Mouse (Mus musculus) MEL (cell line): ENCODE measurements around the gene Olfr591. TPM values are rescaled to one million over a fixed set of nuclear protein-coding genes. Genes with fewer than 3 reads are reported as not detected.
A peak's percentile ranks its signal among the peaks of the same experiment; 100 is the strongest.

Experiments
- DNase-seq: peaks from one replicate; pipeline ENCODE4 v3.0.0; 2011; ENCODE audit warnings: low read depth, low spot score
- H3K27ac ChIP-seq: 2 replicates; pipeline ENCODE4 v1.5.1; 2012; ENCODE audit warnings: low read depth, mild to moderate bottlenecking, control low read depth, low read length, moderate library complexity; ENCODE audit not compliant: control insufficient read depth
- H3K27me3 ChIP-seq, 2 experiments: fragments of 150-350 bp in 1 of 2; sonication (generic) in 1 of 2; 2 replicates each; pipeline ENCODE4 v1.6.1; 2012; ENCODE audit warnings: low read length in 2 of 2, mild to moderate bottlenecking in 2 of 2, improper control_type of control experiment in 1 of 2, moderate library complexity in 1 of 2; ENCODE audit not compliant: insufficient read depth in 2 of 2, control insufficient read depth in 1 of 2
- H3K36me3 ChIP-seq, 2 experiments: 2 replicates each; pipeline ENCODE4 v1.6.1; 2012 to 2014; ENCODE audit warnings: low read length in 2 of 2, improper control_type of control experiment in 1 of 2, inconsistent platforms in 1 of 2, mild to moderate bottlenecking in 1 of 2; ENCODE audit not compliant: insufficient read depth in 2 of 2, control insufficient read depth in 1 of 2
- H3K4me1 ChIP-seq, 2 experiments: fragments of 150-350 bp in 1 of 2; sonication (generic) in 1 of 2; 2 replicates each; pipeline ENCODE4 v1.6.1; 2012; ENCODE audit warnings: low read length in 2 of 2, improper control_type of control experiment in 1 of 2, mild to moderate bottlenecking in 1 of 2; ENCODE audit not compliant: insufficient read depth in 2 of 2, control insufficient read depth in 1 of 2
- H3K4me3 ChIP-seq, 2 experiments: fragments of 150-350 bp in 1 of 2; sonication (generic) in 1 of 2; 2 replicates each; pipeline ENCODE4 v1.5.1; 2012; ENCODE audit warnings: low read depth in 2 of 2, low read length in 2 of 2, mild to moderate bottlenecking in 2 of 2, moderate library complexity in 2 of 2, control low read depth in 1 of 2, improper control_type of control experiment in 1 of 2; ENCODE audit not compliant: control insufficient read depth in 1 of 2, insufficient read depth in 1 of 2
- H3K79me2 ChIP-seq: 2 replicates; pipeline ENCODE4 v1.6.1; 2012; ENCODE audit warnings: mild to moderate bottlenecking, low read length, moderate library complexity; ENCODE audit not compliant: control insufficient read depth, poor library complexity, insufficient read depth
- H3K9ac ChIP-seq: 2 replicates; pipeline ENCODE4 v1.6.1; 2012; ENCODE audit warnings: low read depth, mild to moderate bottlenecking, control low read depth, low read length, moderate library complexity; ENCODE audit not compliant: control insufficient read depth, poor library complexity, severe bottlenecking
- H3K9me3 ChIP-seq: fragments of 150-350 bp; sonication (generic); replicated peaks from 2 replicates; pipeline ENCODE4 v1.6.1; 2012; ENCODE audit warnings: mild to moderate bottlenecking, low read length, improper control_type of control experiment, moderate library complexity; ENCODE audit not compliant: insufficient read depth
- CTCF ChIP-seq, 3 experiments: IDR thresholded peaks in 2 of 3; conservative IDR thresholded peaks in 1 of 3; 2 replicates each; pipeline ENCODE4 v1.5.1; 2011 to 2012; ENCODE audit warnings: low read length in 3 of 3, low read depth in 2 of 3, mild to moderate bottlenecking in 2 of 3, improper control_type of control experiment in 1 of 3, inconsistent platforms in 1 of 3, mixed read lengths in 1 of 3, moderate library complexity in 1 of 3; ENCODE audit not compliant: control insufficient read depth in 1 of 3, insufficient read depth in 1 of 3, poor library complexity in 1 of 3, severe bottlenecking in 1 of 3
- KAT2A ChIP-seq: conservative IDR thresholded peaks from 2 replicates; pipeline ENCODE4 v1.6.1; 2012; ENCODE audit warnings: low read depth, low read length, improper control_type of control experiment, inconsistent platforms
- polyA plus RNA-seq, 2 experiments: library from polyadenylated mRNA; stranded (reverse) in 1 of 2; unstranded in 1 of 2; fragments of >175 nt in 1 of 2; fragments of >200 nt in 1 of 2; gene quantifications; 2 replicates each; pipeline versions ENCODE4 v1.2.1 to v1.2.4; 2012; ENCODE audit warnings: low replicate concordance in 2 of 2, low read depth in 1 of 2; ENCODE audit not compliant: insufficient read length in 2 of 2, insufficient read depth in 1 of 2, missing spikeins in 1 of 2
- total RNA-seq: library from RNA; depleted of rRNA; stranded (reverse); fragments of 300-350 nt; gene quantifications from 2 replicates; pipeline ENCODE4 v1.2.3, GENCODE M21; 2012; rRNA removed

Olfr591 gene
- total and polyA plus RNA-seq, 3 experiments: not detected

DNA sequence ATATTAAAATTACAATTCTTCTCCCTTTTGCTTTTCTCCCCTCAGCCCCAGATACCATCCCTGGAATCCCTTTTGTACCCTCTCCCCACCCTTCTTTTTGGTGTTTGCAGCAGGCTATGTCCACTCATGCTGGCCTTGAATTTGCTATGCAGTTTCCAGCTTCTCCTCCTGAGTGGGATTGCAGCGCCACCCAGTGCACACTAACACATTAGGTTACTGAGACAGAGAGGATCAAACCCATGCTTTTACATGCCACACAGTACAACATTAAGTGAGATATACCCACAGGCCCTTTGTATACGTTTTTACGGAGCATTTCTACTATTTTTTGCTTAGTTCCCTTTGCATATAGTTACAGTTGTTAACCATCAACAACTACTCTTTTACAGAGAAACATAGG is 58.7 kb downstream of the Olfr591 start:
- Histone ChIP-seq H3K36me3 (no peaks in the 10 kb centered on the region), H3K27ac (no peak overlapping the region), H3K79me2 (no peaks in the 10 kb centered on the region), H3K9ac (no peak overlapping the region), H3K4me3 (no peak overlapping the region), H3K4me1 (no peaks in the 10 kb centered on the region), H3K27me3 (no peaks in the 10 kb centered on the region), H3K9me3 (no peaks in the 10 kb centered on the region)
- TF ChIP-seq CTCF (IDR thresholded peaks at IDR 0.05 in 2 of 3, conservative IDR thresholded peaks at IDR 0.05 in 1 of 3; ENCODE audit: control insufficient read depth in 1 of 3, insufficient read depth in 1 of 3, low read depth in 2 of 3, low read length in 3 of 3, poor library complexity in 1 of 3, severe bottlenecking in 1 of 3) (0 out of 6 replicates have a peak, but pooled peaks of 2 of the 3 experiments have one; percentile 1 to 6), KAT2A (no peak)
- no peak for DNase-seq

Other genes starting within 250 kb of the Olfr591 start
- gene Olfr573-ps1, start 235.8 kb downstream of the Olfr591 start, total RNA-seq: not detected in 2 replicates
- gene Olfr573-ps1, start 235.8 kb downstream of the Olfr591 start, polyA plus RNA-seq: not detected
- not detected in 2 replicates for gene Olfr574, start 229.9 kb downstream of the Olfr591 start, total RNA-seq
- not detected for gene Olfr574, start 229.9 kb downstream of the Olfr591 start, polyA plus RNA-seq
- not detected in 2 replicates for gene Olfr575, start 219.6 kb downstream of the Olfr591 start, total RNA-seq
- not detected for gene Olfr575, start 219.6 kb downstream of the Olfr591 start, polyA plus RNA-seq
- not detected in 2 replicates for gene Olfr576, start 215.7 kb downstream of the Olfr591 start, total RNA-seq
- gene Olfr576, start 215.7 kb downstream of the Olfr591 start, polyA plus RNA-seq: not detected
- not detected in 2 replicates for gene Olfr577, start 202.4 kb downstream of the Olfr591 start, total RNA-seq
- gene Olfr577, start 202.4 kb downstream of the Olfr591 start, polyA plus RNA-seq: not detected
- gene Olfr578, start 189.0 kb downstream of the Olfr591 start, total RNA-seq: not detected in 2 replicates
- gene Olfr578, start 189.0 kb downstream of the Olfr591 start, polyA plus RNA-seq: not detected
- not detected in 2 replicates for gene Olfr582, start 140.3 kb downstream of the Olfr591 start, total RNA-seq
- gene Olfr582, start 140.3 kb downstream of the Olfr591 start, polyA plus RNA-seq: not detected
- not detected in 2 replicates for gene Olfr583, start 127.0 kb downstream of the Olfr591 start, total RNA-seq
- not detected for gene Olfr583, start 127.0 kb downstream of the Olfr591 start, polyA plus RNA-seq
- gene Olfr584, start 96.5 kb downstream of the Olfr591 start, total RNA-seq: not detected in 2 replicates
- not detected for gene Olfr584, start 96.5 kb downstream of the Olfr591 start, polyA plus RNA-seq
- gene Olfr585, start 80.6 kb downstream of the Olfr591 start, total RNA-seq: not detected in 2 replicates
- gene Olfr585, start 80.6 kb downstream of the Olfr591 start, polyA plus RNA-seq: not detected
- gene Olfr586, start 52.7 kb downstream of the Olfr591 start, total RNA-seq: not detected in 2 replicates
- not detected for gene Olfr586, start 52.7 kb downstream of the Olfr591 start, polyA plus RNA-seq
- gene Olfr588-ps1, start 37.5 kb downstream of the Olfr591 start, total RNA-seq: not detected in 2 replicates
- gene Olfr588-ps1, start 37.5 kb downstream of the Olfr591 start, polyA plus RNA-seq: not detected
- not detected in 2 replicates for gene Olfr589, start 22.0 kb downstream of the Olfr591 start, total RNA-seq
- not detected for gene Olfr589, start 22.0 kb downstream of the Olfr591 start, polyA plus RNA-seq
- gene Olfr592, start 6.5 kb upstream of the Olfr591 start, total RNA-seq: not detected in 2 replicates
- gene Olfr592, start 6.5 kb upstream of the Olfr591 start, polyA plus RNA-seq: not detected
- gene Olfr593, start 33.5 kb upstream of the Olfr591 start, total RNA-seq: not detected in 2 replicates
- not detected for gene Olfr593, start 33.5 kb upstream of the Olfr591 start, polyA plus RNA-seq
- not detected in 2 replicates for gene Olfr594, start 38.7 kb upstream of the Olfr591 start, total RNA-seq
- gene Olfr594, start 38.7 kb upstream of the Olfr591 start, polyA plus RNA-seq: not detected
- not detected in 2 replicates for gene Usp17ld, start 74.2 kb upstream of the Olfr591 start, total RNA-seq
- not detected for gene Usp17ld, start 74.2 kb upstream of the Olfr591 start, polyA plus RNA-seq
- not detected in 2 replicates for gene Olfr596, start 127.3 kb upstream of the Olfr591 start, total RNA-seq
- not detected for gene Olfr596, start 127.3 kb upstream of the Olfr591 start, polyA plus RNA-seq
- not detected in 2 replicates for gene Olfr597, start 138.0 kb upstream of the Olfr591 start, total RNA-seq
- gene Olfr597, start 138.0 kb upstream of the Olfr591 start, polyA plus RNA-seq: not detected
- gene Olfr598, start 145.2 kb upstream of the Olfr591 start, total RNA-seq: not detected in 2 replicates
- not detected for gene Olfr598, start 145.2 kb upstream of the Olfr591 start, polyA plus RNA-seq
- gene Olfr599, start 157.6 kb upstream of the Olfr591 start, total RNA-seq: not detected in 2 replicates
- not detected for gene Olfr599, start 157.6 kb upstream of the Olfr591 start, polyA plus RNA-seq
- not detected in 2 replicates for gene Olfr600, start 171.3 kb upstream of the Olfr591 start, total RNA-seq
- gene Olfr600, start 171.3 kb upstream of the Olfr591 start, polyA plus RNA-seq: not detected
- gene Olfr601, start 184.3 kb upstream of the Olfr591 start, total RNA-seq: not detected in 2 replicates
- gene Olfr601, start 184.3 kb upstream of the Olfr591 start, polyA plus RNA-seq: not detected
- not detected in 2 replicates for gene Olfr603, start 207.8 kb upstream of the Olfr591 start, total RNA-seq
- not detected for gene Olfr603, start 207.8 kb upstream of the Olfr591 start, polyA plus RNA-seq
- gene Usp17lc, start 236.7 kb upstream of the Olfr591 start, total RNA-seq: not detected in 2 replicates
- gene Usp17lc, start 236.7 kb upstream of the Olfr591 start, polyA plus RNA-seq: not detected